Mouse (Mus musculus) midbrain, embryonic 16.5 days (tissue): ENCODE data around the gene Sgcd. TPM values are rescaled to one million over a fixed set of nuclear protein-coding genes. Genes with fewer than 3 reads are reported as not detected.

Source experiments
- ATAC-seq: fragments of 200-750 bp; cut with Nextera tagmentation; 2 replicates; pipeline ENCODE4 v1.8.0; 2017; ENCODE audit warnings: moderate TSS enrichment
- H3K27ac ChIP-seq: fragments of 300-500 bp; sonication (generic); 2 replicates; pipeline ENCODE4 v1.5.1; 2014; ENCODE audit warnings: mild to moderate bottlenecking, low read length, mixed read lengths
- H3K27me3 ChIP-seq: fragments of 300-500 bp; sonication (generic); 2 replicates; pipeline ENCODE4 v1.6.1; 2014; ENCODE audit warnings: low read depth, low read length, mixed read lengths; ENCODE audit not compliant: control insufficient read depth, insufficient read depth
- H3K36me3 ChIP-seq: fragments of 300-500 bp; sonication (generic); 2 replicates; pipeline ENCODE4 v1.6.1; 2014; ENCODE audit warnings: mild to moderate bottlenecking, low read length, moderate library complexity, mixed read lengths; ENCODE audit not compliant: control insufficient read depth, insufficient read depth
- H3K4me1 ChIP-seq: fragments of 300-500 bp; sonication (generic); 2 replicates; pipeline ENCODE4 v1.6.1; 2014; ENCODE audit warnings: mild to moderate bottlenecking, low read length, mixed read lengths; ENCODE audit not compliant: control insufficient read depth, insufficient read depth
- H3K4me2 ChIP-seq: fragments of 300-500 bp; sonication (generic); 2 replicates; pipeline ENCODE4 v1.6.1; 2014; ENCODE audit warnings: mild to moderate bottlenecking, low read length, mixed read lengths
- H3K4me3 ChIP-seq: fragments of 300-500 bp; sonication (generic); 2 replicates; pipeline ENCODE4 v1.5.1; 2014; ENCODE audit warnings: low read depth, mild to moderate bottlenecking, low read length, moderate library complexity, mixed read lengths
- H3K9ac ChIP-seq: fragments of 300-500 bp; sonication (generic); 2 replicates; pipeline ENCODE4 v1.6.1; 2014; ENCODE audit warnings: low read depth, low read length, mixed read lengths
- H3K9me3 ChIP-seq: fragments of 300-500 bp; sonication (generic); replicated peaks from 2 replicates; pipeline ENCODE4 v1.6.1; 2014; ENCODE audit warnings: mild to moderate bottlenecking, low read length, mixed read lengths; ENCODE audit not compliant: control insufficient read depth, poor library complexity, severe bottlenecking
- WGBS: fragments of 180-500 bp; shearing (Covaris S2); extraction: QIAGEN DNeasy Blood & Tissue Kit; methylation state at CpG from one replicate; pipeline ENCODE4 v1.1.7; 2014; 5-methylcytosine and 5-hydroxymethylcytosine counted together
- polyA plus RNA-seq: library from polyadenylated mRNA; unstranded; fragments of >200 nt; fragmentation: Nextera tagmentation; extraction: Ambion mirVana; gene quantifications from 2 replicates; pipeline ENCODE4 v1.2.1, GENCODE M21; 2015

Gene Sgcd
- polyA plus RNA-seq, 1 experiment from 2014 or later: 5.6 TPM

GRCm38 (mm10) chr11:47107661-47108060 is 881.1 kb downstream of the Sgcd start:
- H3K27me3 ChIP-seq: no peaks in the 10 kb centered on the region

GRCm38 (mm10) chr11:47093296-47093912 is 895.4 kb downstream of the Sgcd start:
- Histone ChIP-seq H3K36me3 (no peaks in the 10 kb centered on the region), H3K27me3 (no peaks in the 10 kb centered on the region), H3K9me3 (no peaks in the 10 kb centered on the region), H3K4me1 (no peaks in the 10 kb centered on the region), H3K9ac (no peak overlapping the region), H3K27ac (no peak overlapping the region), H3K4me2 (no peak overlapping the region), H3K4me3 (no peak overlapping the region)
- ATAC-seq: no peak
- WGBS: 84% methylated on average over 5 of the region's 5 CpGs

More at GRCm38 (mm10) chr11:47107661-47108060, 881.1 kb downstream of the Sgcd start:
- no peak overlapping the region for H3K4me3 ChIP-seq
- ATAC-seq: no peak
- H3K36me3 ChIP-seq: no peaks in the 10 kb centered on the region
- no peak overlapping the region for H3K9ac ChIP-seq
- 69% methylated on average over 2 of the region's 2 CpGs for WGBS
- no peak overlapping the region for H3K27ac ChIP-seq
- H3K4me2 ChIP-seq: no peak overlapping the region
- no peaks in the 10 kb centered on the region for H3K9me3 ChIP-seq
- no peaks in the 10 kb centered on the region for H3K4me1 ChIP-seq

- Histone ChIP-seq H3K4me2 (no peak overlapping the region), H3K4me3 (no peak overlapping the region), H3K36me3 (no peaks in the 10 kb centered on the region), H3K9me3 (no peaks in the 10 kb centered on the region), H3K9ac (no peak overlapping the region), H3K27ac (no peak overlapping the region), H3K27me3 (no peaks in the 10 kb centered on the region), H3K4me1 (no peaks in the 10 kb centered on the region)
- no peak for ATAC-seq
- WGBS: 91% methylated on average over 1 of the region's 1 CpGs
These were observed 906.3 kb downstream of the Sgcd start for GRCm38 (mm10) chr11:47082517-47082916.

- no peak overlapping the region for H3K27ac ChIP-seq
- 60% methylated on average over 1 of the region's 1 CpGs for WGBS
- H3K36me3 ChIP-seq: no peaks in the 10 kb centered on the region
- H3K9me3 ChIP-seq: no peaks in the 10 kb centered on the region
- H3K27me3 ChIP-seq: no peaks in the 10 kb centered on the region
- H3K4me3 ChIP-seq: no peak overlapping the region
- no peak overlapping the region for H3K9ac ChIP-seq
- no peaks in the 10 kb centered on the region for H3K4me1 ChIP-seq
- no peak for ATAC-seq
- no peak overlapping the region for H3K4me2 ChIP-seq
These were observed 915.2 kb downstream of the Sgcd start for GRCm38 (mm10) chr11:47073538-47073937.

- 86% methylated on average over 2 of the region's 2 CpGs for WGBS
- H3K27ac ChIP-seq: no peak overlapping the region
- H3K4me2 ChIP-seq: no peak overlapping the region
- H3K4me1 ChIP-seq: no peaks in the 10 kb centered on the region
- ATAC-seq: no peak
- H3K9ac ChIP-seq: no peak overlapping the region
- H3K36me3 ChIP-seq: no peaks in the 10 kb centered on the region
- no peaks in the 10 kb centered on the region for H3K27me3 ChIP-seq
- H3K9me3 ChIP-seq: no peaks in the 10 kb centered on the region
- no peak overlapping the region for H3K4me3 ChIP-seq
These were observed 917.6 kb downstream of the Sgcd start for GRCm38 (mm10) chr11:47071161-47071560.

- H3K4me2 ChIP-seq: no peak overlapping the region
- WGBS: 66% methylated on average over 2 of the region's 2 CpGs
- H3K27ac ChIP-seq: no peak overlapping the region
- H3K36me3 ChIP-seq: no peaks in the 10 kb centered on the region
- H3K9ac ChIP-seq: no peak overlapping the region
- no peak overlapping the region for H3K4me3 ChIP-seq
- ATAC-seq: no peak
- H3K27me3 ChIP-seq: no peaks in the 10 kb centered on the region
- no peaks in the 10 kb centered on the region for H3K9me3 ChIP-seq
- H3K4me1 ChIP-seq: no peaks in the 10 kb centered on the region
These were observed 918.9 kb downstream of the Sgcd start for GRCm38 (mm10) chr11:47069769-47070384.

- H3K27me3 ChIP-seq: no peaks in the 10 kb centered on the region
- no peak overlapping the region for H3K9ac ChIP-seq
- H3K27ac ChIP-seq: no peak overlapping the region
- H3K9me3 ChIP-seq: no peaks in the 10 kb centered on the region
- H3K4me2 ChIP-seq: no peak overlapping the region
- no peak for ATAC-seq
- WGBS: 81% methylated on average over 4 of the region's 4 CpGs
- H3K36me3 ChIP-seq: no peaks in the 10 kb centered on the region
- H3K4me3 ChIP-seq: no peak overlapping the region
- H3K4me1 ChIP-seq: no peaks in the 10 kb centered on the region
These were observed 925.1 kb downstream of the Sgcd start for GRCm38 (mm10) chr11:47063690-47064089.

GRCm38 (mm10) chr11:47050390-47050789 is 938.4 kb downstream of the Sgcd start:
- Histone ChIP-seq H3K27ac (no peak overlapping the region), H3K4me1 (no peaks in the 10 kb centered on the region), H3K27me3 (no peaks in the 10 kb centered on the region), H3K4me3 (no peak overlapping the region), H3K9me3 (no peaks in the 10 kb centered on the region), H3K9ac (no peak overlapping the region), H3K4me2 (no peak overlapping the region), H3K36me3 (no peaks in the 10 kb centered on the region)
- 68% methylated on average over 2 of the region's 2 CpGs for WGBS
- no peak for ATAC-seq

- 84% methylated on average over 4 of the region's 4 CpGs for WGBS
- Histone ChIP-seq H3K27ac (no peak overlapping the region), H3K4me1 (no peaks in the 10 kb centered on the region), H3K9ac (no peak overlapping the region), H3K9me3 (0 out of 2 replicates have a peak, but pooled peaks cover 1% of the 10 kb centered on the region), H3K27me3 (no peaks in the 10 kb centered on the region), H3K4me2 (no peak overlapping the region), H3K36me3 (no peaks in the 10 kb centered on the region), H3K4me3 (no peak overlapping the region)
- ATAC-seq: no peak
These were observed 939.0 kb downstream of the Sgcd start for GRCm38 (mm10) chr11:47049756-47050155.
